20 mouse cellular contexts compared by ENCODE assay signal in genomic region chr8:82698071-82698470, GRCm38 (mm10).
DNase-seq lines count a peak whose midpoint lies in the region; ATAC-seq and TF ChIP-seq lines count a peak whose summit lies in the region.
"Had no signal": no experiment of that assay in that cellular context is flagged by ENCODE, and none has a peak within 500 bp of the region (broad histone marks: within the 10 kb centered on the region; RNA-seq: fewer than 3 reads in every experiment).

No protein-coding gene starts in this region.

- intact Hi-C loops in heart, postnatal 25 days (cut with DNase I): no loop called here

- H3K9ac ChIP-seq in lung, embryonic 14.5 days: no peak overlapping the region
- H3K9ac ChIP-seq: liver, postnatal 0 days; neural tube, embryonic 13.5 days had no signal

- no peaks in the 10 kb centered on the region for H3K36me3 ChIP-seq in lung, embryonic 14.5 days (ENCODE audit: insufficient read depth)
- H3K36me3 ChIP-seq in hindbrain, embryonic 10.5 days: no peaks in the 10 kb centered on the region
- H3K36me3 ChIP-seq: neural tube, embryonic 13.5 days had no signal

- 34% methylated on average over 2 of the region's 2 CpGs for WGBS in lung, embryonic 14.5 days
- WGBS in hindbrain, embryonic 10.5 days: 75% methylated on average over 2 of the region's 2 CpGs

- peak; percentile 59 for DNase-seq in heart, adult 8-10 months (ENCODE audit: low spot score)
- no peak for DNase-seq in heart, postnatal 25 days (ENCODE audit: low spot score)
- DNase-seq in lung, embryonic 14.5 days: peak; percentile 57
- DNase-seq in lung, adult 18-20 months: no peak
- DNase-seq in gastrocnemius, postnatal 25 days: peak; percentile 25
- peak; percentile 53 for DNase-seq in heart, postnatal 4 days
- DNase-seq in retina, embryonic 14.5 days (ENCODE audit: low spot score): no peak
- DNase-seq in hindbrain, embryonic 10.5 days (ENCODE audit: low spot score): no peak
- DNase-seq: cerebellum, adult 9-10 months; liver; liver, postnatal 0 days; right cerebral cortex, postnatal 25 days; thymus, postnatal 25 days had no signal

- ATAC-seq in lung, embryonic 14.5 days (ENCODE audit: insufficient read depth): no peak
- ATAC-seq: activated CD4-positive, CD25-positive, alpha-beta regulatory T cell, adult 4 months; hindbrain, postnatal 0 days; liver, postnatal 0 days; Patski had no signal

- H3K4me2 ChIP-seq in lung, embryonic 14.5 days: no peak overlapping the region
- H3K4me2 ChIP-seq: midbrain, embryonic 11.5 days; neural tube, embryonic 13.5 days had no signal

- TF ChIP-seq CTCF in lung, embryonic 14.5 days (IDR thresholded peaks at IDR 0.05; ENCODE audit: low read depth): no peak

- no peak overlapping the region for H3K4me3 ChIP-seq in lung, embryonic 14.5 days (ENCODE audit: low read depth, low read length)
- H3K4me3 ChIP-seq in hindbrain, embryonic 10.5 days: no peak overlapping the region
- H3K4me3 ChIP-seq: left cerebral cortex, adult 2 months; neural tube, embryonic 13.5 days had no signal

- H3K4me1 ChIP-seq in lung, embryonic 14.5 days (ENCODE audit: insufficient read depth): no peaks in the 10 kb centered on the region
- H3K4me1 ChIP-seq in hindbrain, embryonic 10.5 days (replicated peaks): no peaks in the 10 kb centered on the region
- H3K4me1 ChIP-seq: neural tube, embryonic 13.5 days had no signal

- no peak overlapping the region for H3K27ac ChIP-seq in lung, embryonic 14.5 days (ENCODE audit: low read depth)
- H3K27ac ChIP-seq in hindbrain, embryonic 10.5 days: no peak overlapping the region
- H3K27ac ChIP-seq: hindbrain, postnatal 0 days; left cerebral cortex, adult 2 months; macrophage; neural tube, embryonic 13.5 days had no signal

- H3K27me3 ChIP-seq in lung, embryonic 14.5 days (ENCODE audit: insufficient read depth, low read length): no peaks in the 10 kb centered on the region
- no peaks in the 10 kb centered on the region for H3K27me3 ChIP-seq in hindbrain, embryonic 10.5 days (ENCODE audit: insufficient read depth, poor library complexity, severe bottlenecking)
- H3K27me3 ChIP-seq: neural tube, embryonic 13.5 days; Patski had no signal

- H3K9me3 ChIP-seq in lung, embryonic 14.5 days (ENCODE audit: low read depth, low read length): no peaks in the 10 kb centered on the region
- H3K9me3 ChIP-seq in hindbrain, embryonic 10.5 days: no peaks in the 10 kb centered on the region
- H3K9me3 ChIP-seq: neural tube, embryonic 13.5 days had no signal

Comparison
In these comparisons a context has a peak if more than half of its experiments do, and no peak if none do; other contexts are left out.
1. DNase-seq: peak in heart, adult 8-10 months (single experiment), lung, embryonic 14.5 days (single experiment), gastrocnemius, postnatal 25 days (single experiment) and heart, postnatal 4 days (single experiment); none in heart, postnatal 25 days (single experiment), lung, adult 18-20 months (0 of 2), retina, embryonic 14.5 days (single experiment) and hindbrain, embryonic 10.5 days (single experiment).